Mouse (Mus musculus): ENCODE measurements around the gene Tnxb. TPM values are rescaled to one million over a fixed set of nuclear protein-coding genes. Genes with fewer than 3 reads are reported as not detected.

Tnxb gene
- polyA plus RNA-seq, 1 experiment from 2014 or later: 1.4 TPM

GRCm38 (mm10) chr17:34630761-34631301 lies 39.5 kb upstream of the Tnxb start:
- no peak for ATAC-seq
- H3K4me2 ChIP-seq (replicated peaks; ENCODE audit: low read depth): peak overlapping the region; percentile 61
- H3K9ac ChIP-seq (ENCODE audit: low read depth, low read length): peak overlapping the region; percentile 34; the same call in 1 of the 2 replicates
- H3K36me3 ChIP-seq (ENCODE audit: control insufficient read depth, insufficient read depth): no peaks in the 10 kb centered on the region
- H3K4me1 ChIP-seq (replicated peaks; ENCODE audit: control insufficient read depth, insufficient read depth, low read length): peaks cover 9% of the 10 kb centered on the region
- TF ChIP-seq CTCF (IDR thresholded peaks at IDR 0.05; ENCODE audit: low read depth): no peak
- H3K27ac ChIP-seq (ENCODE audit: low read depth, low read length): no peak overlapping the region
- H3K27me3 ChIP-seq (replicated peaks; ENCODE audit: control insufficient read depth, insufficient read depth, low read length): peaks cover 16% of the 10 kb centered on the region
- H3K4me3 ChIP-seq (ENCODE audit: low read depth, low read length): peak overlapping the region; percentile 29
- H3K9me3 ChIP-seq (ENCODE audit: control insufficient read depth): no peaks in the 10 kb centered on the region
- 5% methylated on average over 45 of the region's 48 CpGs for WGBS

DNA sequence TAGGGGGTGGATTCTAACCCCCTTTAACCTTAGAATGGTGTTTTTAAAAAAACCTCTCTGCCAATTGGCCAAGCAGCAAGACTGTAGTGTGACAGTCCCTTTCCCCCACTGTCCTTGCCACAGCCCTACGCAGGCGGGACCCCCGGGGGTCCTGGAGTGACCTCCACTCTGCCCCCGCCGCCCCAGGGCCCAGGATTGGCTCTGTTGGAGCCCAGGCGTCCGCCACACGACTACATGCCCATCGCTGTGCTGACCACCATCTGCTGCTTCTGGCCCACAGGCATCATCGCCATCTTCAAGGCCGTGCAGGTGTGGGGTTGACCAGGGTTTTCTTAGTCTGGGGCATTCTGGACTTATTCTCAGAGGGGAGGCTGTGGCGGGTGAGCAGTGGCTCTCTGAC lies 38.7 kb upstream of the Tnxb start:
- H3K4me1 ChIP-seq (replicated peaks; ENCODE audit: control insufficient read depth, insufficient read depth, low read length): peaks cover 9% of the 10 kb centered on the region; the same call in 1 of the 2 replicates
- H3K4me3 ChIP-seq (ENCODE audit: low read depth, low read length): peak overlapping the region; percentile 31
- peak overlapping the region; percentile 61 for H3K4me2 ChIP-seq (replicated peaks; ENCODE audit: low read depth)
- H3K27ac ChIP-seq (ENCODE audit: low read depth, low read length): no peak overlapping the region
- no peaks in the 10 kb centered on the region for H3K36me3 ChIP-seq (ENCODE audit: control insufficient read depth, insufficient read depth)
- H3K9ac ChIP-seq (ENCODE audit: low read depth, low read length): 0 out of 2 replicates have a peak overlapping the region, but pooled peaks have one; percentile 8
- no peak for ATAC-seq
- no peaks in the 10 kb centered on the region for H3K9me3 ChIP-seq (ENCODE audit: control insufficient read depth)
- H3K27me3 ChIP-seq (replicated peaks; ENCODE audit: control insufficient read depth, insufficient read depth, low read length): peaks cover 16% of the 10 kb centered on the region
- WGBS: 16% methylated on average over 12 of the region's 12 CpGs
- TF ChIP-seq CTCF (IDR thresholded peaks at IDR 0.05; ENCODE audit: low read depth): no peak

- Histone ChIP-seq H3K9me3 (ENCODE audit: control insufficient read depth) (no peaks in the 10 kb centered on the region), H3K36me3 (ENCODE audit: control insufficient read depth, insufficient read depth) (no peaks in the 10 kb centered on the region), H3K4me1 (replicated peaks; ENCODE audit: control insufficient read depth, insufficient read depth, low read length) (peaks cover 9% of the 10 kb centered on the region; the same call in 1 of the 2 replicates), H3K27ac (ENCODE audit: low read depth, low read length) (no peak overlapping the region), H3K9ac (ENCODE audit: low read depth, low read length) (0 out of 2 replicates have a peak overlapping the region, but pooled peaks have one; percentile 8), H3K4me3 (ENCODE audit: low read depth, low read length) (peak overlapping the region; percentile 31), H3K4me2 (replicated peaks; ENCODE audit: low read depth) (peak overlapping the region; percentile 61), H3K27me3 (replicated peaks; ENCODE audit: control insufficient read depth, insufficient read depth, low read length) (peaks cover 16% of the 10 kb centered on the region)
- no peak for TF ChIP-seq CTCF (IDR thresholded peaks at IDR 0.05; ENCODE audit: low read depth)
- ATAC-seq: peak; percentile 22; the same call in 1 of the 2 replicates
- WGBS: 2% methylated on average over 26 of the region's 26 CpGs
Measured at GRCm38 (mm10) chr17:34632261-34632691, 38.1 kb upstream of the Tnxb start.

GRCm38 (mm10) chr17:34635671-34636070 lies 34.7 kb upstream of the Tnxb start:
- no peaks in the 10 kb centered on the region for H3K36me3 ChIP-seq (ENCODE audit: control insufficient read depth, insufficient read depth)
- WGBS: 61% methylated on average over 2 of the region's 2 CpGs
- no peak overlapping the region for H3K9ac ChIP-seq (ENCODE audit: low read depth, low read length)
- H3K27ac ChIP-seq (ENCODE audit: low read depth, low read length): no peak overlapping the region
- H3K4me3 ChIP-seq (ENCODE audit: low read depth, low read length): no peak overlapping the region
- ATAC-seq: no peak
- H3K9me3 ChIP-seq (ENCODE audit: control insufficient read depth): no peaks in the 10 kb centered on the region
- H3K4me2 ChIP-seq (replicated peaks; ENCODE audit: low read depth): no peak overlapping the region
- no peak for TF ChIP-seq CTCF (IDR thresholded peaks at IDR 0.05; ENCODE audit: low read depth)
- H3K4me1 ChIP-seq (replicated peaks; ENCODE audit: control insufficient read depth, insufficient read depth, low read length): peaks cover 6% of the 10 kb centered on the region; the same call in 1 of the 2 replicates
- H3K27me3 ChIP-seq (replicated peaks; ENCODE audit: control insufficient read depth, insufficient read depth, low read length): peaks cover 10% of the 10 kb centered on the region

DNA sequence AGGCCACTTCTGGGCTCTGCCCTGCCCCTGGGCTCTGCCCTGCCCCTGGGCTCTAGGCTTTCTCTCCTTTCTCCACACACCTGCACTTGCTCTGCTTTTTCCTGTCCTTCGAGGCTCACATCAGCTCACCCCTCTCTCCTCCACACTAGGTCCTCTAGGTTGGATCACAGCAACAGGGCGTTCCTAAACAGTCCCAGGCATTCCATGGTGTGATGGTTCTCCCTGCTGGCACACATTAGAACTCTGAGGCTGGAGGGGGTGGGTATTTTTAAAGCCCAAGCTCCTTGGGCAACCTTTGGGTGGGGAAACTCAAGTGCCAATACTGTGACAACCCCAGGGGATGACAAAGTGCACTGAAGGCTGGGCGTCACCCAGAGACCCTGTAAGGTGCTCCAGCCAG lies 32.9 kb upstream of the Tnxb start:
- Histone ChIP-seq H3K9ac (ENCODE audit: low read depth, low read length) (no peak overlapping the region), H3K27ac (ENCODE audit: low read depth, low read length) (no peak overlapping the region), H3K4me3 (ENCODE audit: low read depth, low read length) (no peak overlapping the region), H3K36me3 (ENCODE audit: control insufficient read depth, insufficient read depth) (no peaks in the 10 kb centered on the region), H3K27me3 (replicated peaks; ENCODE audit: control insufficient read depth, insufficient read depth, low read length) (no peaks in the 10 kb centered on the region; the same call in 1 of the 2 replicates), H3K4me2 (replicated peaks; ENCODE audit: low read depth) (no peak overlapping the region), H3K4me1 (replicated peaks; ENCODE audit: control insufficient read depth, insufficient read depth, low read length) (0 out of 2 replicates have a peak, but pooled peaks cover 2% of the 10 kb centered on the region), H3K9me3 (ENCODE audit: control insufficient read depth) (no peaks in the 10 kb centered on the region)
- ATAC-seq: no peak
- WGBS: 60% methylated on average over 3 of the region's 3 CpGs
- no peak for TF ChIP-seq CTCF (IDR thresholded peaks at IDR 0.05; ENCODE audit: low read depth)

GRCm38 (mm10) chr17:34639461-34640255 lies 30.7 kb upstream of the Tnxb start:
- Histone ChIP-seq H3K4me2 (replicated peaks; ENCODE audit: low read depth) (no peak overlapping the region), H3K4me1 (replicated peaks; ENCODE audit: control insufficient read depth, insufficient read depth, low read length) (0 out of 2 replicates have a peak, but pooled peaks cover 2% of the 10 kb centered on the region), H3K4me3 (ENCODE audit: low read depth, low read length) (no peak overlapping the region), H3K27ac (ENCODE audit: low read depth, low read length) (no peak overlapping the region), H3K9me3 (ENCODE audit: control insufficient read depth) (no peaks in the 10 kb centered on the region), H3K9ac (ENCODE audit: low read depth, low read length) (no peak overlapping the region), H3K36me3 (ENCODE audit: control insufficient read depth, insufficient read depth) (no peaks in the 10 kb centered on the region), H3K27me3 (replicated peaks; ENCODE audit: control insufficient read depth, insufficient read depth, low read length) (no peaks in the 10 kb centered on the region; the same call in 1 of the 2 replicates)
- no peak for ATAC-seq
- 82% methylated on average over 7 of the region's 7 CpGs for WGBS
- no peak for TF ChIP-seq CTCF (IDR thresholded peaks at IDR 0.05; ENCODE audit: low read depth)
